Mouse (Mus musculus) right cerebral cortex, postnatal 25 days (tissue): ENCODE results near the gene Lrp2.

Experiments used
- DNase-seq: peaks from one replicate; pipeline ENCODE4 v3.0.0; 2022

Gene Lrp2

GRCm38 (mm10) chr2:69396760-69397435, 189.0 kb downstream of the Lrp2 start:
- DNase-seq, result no peak

GRCm38 (mm10) chr2:69395597-69396248, 190.1 kb downstream of the Lrp2 start:
- DNase-seq, result no peak

GRCm38 (mm10) chr2:69393947-69394346, 191.9 kb downstream of the Lrp2 start:
- no peak for DNase-seq

- DNase-seq, result no peak
These were observed 199.6 kb downstream of the Lrp2 start for GRCm38 (mm10) chr2:69386118-69386871.

GRCm38 (mm10) chr2:69382838-69383237, 203.0 kb downstream of the Lrp2 start:
- DNase-seq, result no peak

GRCm38 (mm10) chr2:69381740-69382139, 204.1 kb downstream of the Lrp2 start:
- DNase-seq, result no peak

DNA sequence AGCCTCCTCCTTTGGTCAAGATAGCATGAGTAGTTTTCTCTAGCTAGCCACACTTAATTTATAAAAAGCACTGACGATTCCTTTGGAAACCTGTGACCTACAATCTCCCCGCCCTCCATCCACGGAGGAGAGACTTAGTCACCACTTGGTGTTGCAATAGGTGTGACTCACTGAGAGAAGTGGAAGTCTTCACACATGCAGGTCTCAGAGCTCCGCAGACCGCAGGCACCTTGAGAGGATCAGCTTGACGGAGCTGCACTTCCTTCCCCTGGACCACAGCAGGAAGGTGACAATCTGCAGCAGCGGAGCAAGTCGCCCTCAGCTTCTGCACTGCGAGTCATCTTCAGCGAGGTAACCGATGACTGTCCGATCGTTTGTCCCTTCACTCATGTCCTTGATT, 205.6 kb downstream of the Lrp2 start, which contains the start of gene Dhrs9:
Dhrs9 (plus strand) TSS at position 165 of the 400 bp plus-strand sequence.
- DNase-seq, result no peak

DNA sequence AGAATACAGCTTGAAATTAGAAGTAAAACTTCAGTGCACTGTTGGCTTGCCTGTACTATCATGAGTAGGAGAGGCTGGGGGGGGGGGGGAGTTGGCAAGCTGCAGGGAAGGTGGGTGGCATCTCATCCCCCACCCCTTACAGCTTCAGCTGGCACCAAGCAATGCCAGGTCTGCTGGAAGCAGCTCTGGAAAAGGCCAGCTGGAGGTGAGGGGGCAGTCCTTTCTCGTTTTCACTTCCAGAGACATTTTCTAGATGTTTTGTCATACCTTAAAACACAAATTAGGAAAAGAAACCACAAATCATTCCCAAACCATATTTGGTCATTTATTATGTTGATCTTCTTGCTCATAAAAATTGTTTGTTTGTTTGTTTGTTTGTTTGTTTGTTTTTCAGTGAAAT, 206.1 kb downstream of the Lrp2 start:
- DNase-seq, result no peak

GRCm38 (mm10) chr2:69376780-69377179, 209.1 kb downstream of the Lrp2 start:
- DNase-seq, result no peak
